Mouse (Mus musculus) kidney, embryonic 16.5 days (tissue): Measurements from ENCODE around the gene Vmn1r9. TPM values are rescaled to one million over a fixed set of nuclear protein-coding genes. Genes with fewer than 3 reads are reported as not detected.
"Not testable (repeated sequence)": the region's sequence is repeated elsewhere in the genome, so short reads cannot be mapped to it uniquely, and the experiment has no call there.

Source experiments
- ATAC-seq: fragments of 200-750 bp; cut with Nextera tagmentation; 2 replicates; pipeline ENCODE4 v1.8.0; 2017; ENCODE audit warnings: moderate TSS enrichment; ENCODE audit not compliant: low FRiP score, low TSS enrichment
- H3K27ac ChIP-seq: fragments of 300-500 bp; sonication (generic); 2 replicates; pipeline ENCODE4 v1.5.1; 2014; ENCODE audit warnings: low read length
- H3K27me3 ChIP-seq: fragments of 300-500 bp; sonication (generic); 2 replicates; pipeline ENCODE4 v1.6.1; 2014; ENCODE audit warnings: low read length, control low read depth, mixed read lengths; ENCODE audit not compliant: insufficient read depth
- H3K36me3 ChIP-seq: fragments of 300-500 bp; sonication (generic); 2 replicates; pipeline ENCODE4 v1.6.1; 2014; ENCODE audit warnings: low read length, control low read depth, mixed read lengths; ENCODE audit not compliant: insufficient read depth
- H3K4me1 ChIP-seq: fragments of 300-500 bp; sonication (generic); 2 replicates; pipeline ENCODE4 v1.6.1; 2014; ENCODE audit warnings: low read length, control low read depth, mixed read lengths; ENCODE audit not compliant: insufficient read depth
- H3K4me2 ChIP-seq: fragments of 300-500 bp; sonication (generic); replicated peaks from 2 replicates; pipeline ENCODE4 v1.6.1; 2014; ENCODE audit warnings: low read depth, low read length
- H3K4me3 ChIP-seq: fragments of 300-500 bp; sonication (generic); 2 replicates; pipeline ENCODE4 v1.5.1; 2014; ENCODE audit warnings: mild to moderate bottlenecking, low read length
- H3K9ac ChIP-seq: fragments of 300-500 bp; sonication (generic); replicated peaks from 2 replicates; pipeline ENCODE4 v1.6.1; 2014; ENCODE audit warnings: low read length
- H3K9me3 ChIP-seq: fragments of 300-500 bp; sonication (generic); 2 replicates; pipeline ENCODE4 v1.6.1; 2016; ENCODE audit warnings: low read length, control low read depth
- WGBS: fragments of 180-500 bp; shearing (Covaris S2); extraction: QIAGEN DNeasy Blood & Tissue Kit; methylation state at CpG from one replicate; pipeline ENCODE4 v1.1.7; 2014; 5-methylcytosine and 5-hydroxymethylcytosine counted together
- polyA plus RNA-seq: library from polyadenylated mRNA; unstranded; fragments of >200 nt; fragmentation: Nextera tagmentation; extraction: Ambion mirVana; gene quantifications from 2 replicates; pipeline ENCODE4 v1.2.1, GENCODE M21; 2015

Gene Vmn1r9
- not detected in 2 replicates for polyA plus RNA-seq

- Histone ChIP-seq H3K36me3 (no peaks in the 10 kb centered on the region), H3K4me2 (no peak within 1 kb of the TSS), H3K9ac (no peak within 1 kb of the TSS), H3K4me1 (no peaks in the 10 kb centered on the region), H3K4me3 (no peak within 1 kb of the TSS), H3K27me3 (no peaks in the 10 kb centered on the region), H3K27ac (no peak within 1 kb of the TSS), H3K9me3 (no peaks in the 10 kb centered on the region)
- ATAC-seq, result no peak
- WGBS, result 83% methylated on average over 2 of the region's 2 CpGs
These were observed at the start of gene Vmn1r9 for GRCm38 (mm10) chr6:57066487-57066886. Vmn1r9 (plus strand) TSS chr6:57066787.

GRCm38 (mm10) chr6:57025224-57025623 is 41.4 kb upstream of the Vmn1r9 start, which contains the start of gene Vmn1r7:
Vmn1r7 (minus strand) TSS chr6:57025324.
- WGBS, result 84% methylated on average over 2 of the region's 2 CpGs

GRCm38 (mm10) chr6:57031984-57032383 is 34.6 kb upstream of the Vmn1r9 start, which contains the start of gene Vmn1r8:
Vmn1r8 (plus strand) TSS chr6:57032284.
- no peaks in the 10 kb centered on the region for H3K4me1 ChIP-seq
- no peaks in the 10 kb centered on the region for H3K27me3 ChIP-seq
- no peak within 1 kb of the TSS for H3K4me2 ChIP-seq
- no peak for ATAC-seq
- H3K9me3 ChIP-seq, result no peaks in the 10 kb centered on the region
- no peak within 1 kb of the TSS for H3K9ac ChIP-seq
- H3K27ac ChIP-seq, result no peak within 1 kb of the TSS
- H3K4me3 ChIP-seq, result no peak within 1 kb of the TSS
- H3K36me3 ChIP-seq, result no peaks in the 10 kb centered on the region

More at GRCm38 (mm10) chr6:57025224-57025623, 41.4 kb upstream of the Vmn1r9 start, which contains the start of gene Vmn1r7:
- H3K36me3 ChIP-seq, ATAC-seq, H3K4me1 ChIP-seq, H3K27me3 ChIP-seq, H3K9ac ChIP-seq, H3K27ac ChIP-seq, H3K4me3 ChIP-seq, H3K9me3 ChIP-seq, H3K4me2 ChIP-seq: not testable (repeated sequence)

- Histone ChIP-seq H3K9me3 (no peaks in the 10 kb centered on the region), H3K27me3 (no peaks in the 10 kb centered on the region), H3K4me1 (no peaks in the 10 kb centered on the region), H3K4me2 (no peak overlapping the region), H3K36me3 (no peaks in the 10 kb centered on the region), H3K9ac (no peak overlapping the region), H3K4me3 (no peak overlapping the region), H3K27ac (no peak overlapping the region)
- 80% methylated on average over 2 of the region's 2 CpGs for WGBS
- no peak for ATAC-seq
These were observed 31.9 kb upstream of the Vmn1r9 start for GRCm38 (mm10) chr6:57034674-57035073.

GRCm38 (mm10) chr6:57063730-57064129 is 2.9 kb upstream of the Vmn1r9 start:
- ATAC-seq, result no peak
- Histone ChIP-seq H3K9me3 (no peaks in the 10 kb centered on the region), H3K9ac (no peak overlapping the region), H3K4me3 (no peak overlapping the region), H3K27ac (no peak overlapping the region), H3K36me3 (no peaks in the 10 kb centered on the region), H3K4me2 (no peak overlapping the region), H3K27me3 (no peaks in the 10 kb centered on the region), H3K4me1 (no peaks in the 10 kb centered on the region)

- Histone ChIP-seq H3K27ac (no peak overlapping the region), H3K9ac (no peak overlapping the region), H3K4me2 (no peak overlapping the region), H3K27me3 (no peaks in the 10 kb centered on the region), H3K36me3 (no peaks in the 10 kb centered on the region), H3K9me3 (no peaks in the 10 kb centered on the region), H3K4me3 (no peak overlapping the region), H3K4me1 (no peaks in the 10 kb centered on the region)
- no peak for ATAC-seq
- WGBS, result 77% methylated on average over 1 of the region's 1 CpGs
These were observed 39.8 kb downstream of the Vmn1r9 start for GRCm38 (mm10) chr6:57106358-57106757.

GRCm38 (mm10) chr6:57109154-57109553 is 42.6 kb downstream of the Vmn1r9 start, which contains the start of gene Vmn1r10:
Vmn1r10 (plus strand) TSS chr6:57109454.
- no peak for ATAC-seq
- no peaks in the 10 kb centered on the region for H3K4me1 ChIP-seq
- H3K9ac ChIP-seq, result no peak within 1 kb of the TSS
- 89% methylated on average over 3 of the region's 3 CpGs for WGBS
- no peak within 1 kb of the TSS for H3K4me2 ChIP-seq
- H3K27me3 ChIP-seq, result no peaks in the 10 kb centered on the region
- H3K9me3 ChIP-seq, result no peaks in the 10 kb centered on the region
- no peak within 1 kb of the TSS for H3K4me3 ChIP-seq
- H3K27ac ChIP-seq, result no peak within 1 kb of the TSS
- no peaks in the 10 kb centered on the region for H3K36me3 ChIP-seq

Other genes with a start within 250 kb of the Vmn1r9 start
- gene Fkbp9, start 234.7 kb upstream of the Vmn1r9 start, polyA plus RNA-seq, result 132 and 145 TPM in 2 replicates
- 65.2 and 67.9 TPM in 2 replicates for gene Nt5c3, start 142.9 kb upstream of the Vmn1r9 start, polyA plus RNA-seq
- 0.36 and 0.39 TPM in 2 replicates for gene Vmn1r4, start 142.8 kb upstream of the Vmn1r9 start, polyA plus RNA-seq
- not detected in 2 replicates for gene Vmn1r5, start 96.5 kb upstream of the Vmn1r9 start, polyA plus RNA-seq
- not detected in 2 replicates for gene Vmn1r6, start 69.5 kb upstream of the Vmn1r9 start, polyA plus RNA-seq
- gene Vmn1r7, start 41.5 kb upstream of the Vmn1r9 start, polyA plus RNA-seq, result not detected in 2 replicates
- gene Vmn1r8, start 34.5 kb upstream of the Vmn1r9 start, polyA plus RNA-seq, result not detected in 2 replicates
- gene Vmn1r10, start 42.7 kb downstream of the Vmn1r9 start, polyA plus RNA-seq, result not detected in 2 replicates
- gene Vmn1r11, start 66.7 kb downstream of the Vmn1r9 start, polyA plus RNA-seq, result not detected in 2 replicates
- not detected in 2 replicates for gene Vmn1r12, start 90.1 kb downstream of the Vmn1r9 start, polyA plus RNA-seq
- not detected in 2 replicates for gene Vmn1r13, start 136.5 kb downstream of the Vmn1r9 start, polyA plus RNA-seq
- not detected in 2 replicates for gene Vmn1r14, start 164.9 kb downstream of the Vmn1r9 start, polyA plus RNA-seq
- not detected in 2 replicates for gene Vmn1r15, start 191.2 kb downstream of the Vmn1r9 start, polyA plus RNA-seq